Mouse (Mus musculus) hindbrain, embryonic 15.5 days (tissue): Measurements from ENCODE around the gene Neto2. TPM values are rescaled to one million over a fixed set of nuclear protein-coding genes. Genes with fewer than 3 reads are reported as not detected.

ENCODE experiments used
- ATAC-seq: fragments of 200-750 bp; cut with Nextera tagmentation; 2 replicates; pipeline ENCODE4 v1.8.0; 2017; ENCODE audit warnings: low read depth, moderate number of reproducible peaks, moderate TSS enrichment; ENCODE audit not compliant: low FRiP score
- H3K27ac ChIP-seq: fragments of 300-500 bp; sonication (generic); replicated peaks from 2 replicates; pipeline ENCODE4 v1.5.1; 2015; ENCODE audit warnings: mild to moderate bottlenecking, inconsistent platforms
- H3K27me3 ChIP-seq: fragments of 300-500 bp; sonication (generic); 2 replicates; pipeline ENCODE4 v1.6.1; 2015; ENCODE audit warnings: control low read depth, inconsistent platforms
- H3K36me3 ChIP-seq: fragments of 300-500 bp; sonication (generic); 2 replicates; pipeline ENCODE4 v1.6.1; 2015; ENCODE audit warnings: control low read depth, inconsistent platforms
- H3K4me1 ChIP-seq: fragments of 300-500 bp; sonication (generic); replicated peaks from 2 replicates; pipeline ENCODE4 v1.6.1; 2015; ENCODE audit warnings: control low read depth, inconsistent platforms
- H3K4me2 ChIP-seq: fragments of 300-500 bp; sonication (generic); 2 replicates; pipeline ENCODE4 v1.6.1; 2015; ENCODE audit warnings: moderate library complexity, mild to moderate bottlenecking, inconsistent platforms
- H3K4me3 ChIP-seq: fragments of 300-500 bp; sonication (generic); 2 replicates; pipeline ENCODE4 v1.5.1; 2015; ENCODE audit warnings: mild to moderate bottlenecking, inconsistent platforms
- H3K9ac ChIP-seq: fragments of 300-500 bp; sonication (generic); 2 replicates; pipeline ENCODE4 v1.6.1; 2015; ENCODE audit warnings: inconsistent platforms
- H3K9me3 ChIP-seq: fragments of 300-500 bp; sonication (generic); 2 replicates; pipeline ENCODE4 v1.6.1; 2016; ENCODE audit warnings: control low read depth, inconsistent platforms
- WGBS: fragments of 180-500 bp; shearing (Covaris S2); methylation state at CpG from one replicate; pipeline ENCODE4 v1.1.7; 2015; 5-methylcytosine and 5-hydroxymethylcytosine counted together
- microRNA-seq: library from miRNA; unstranded; fragments of <30 nt; microRNA quantifications from one replicate; pipeline ENCODE4, GENCODE M21; 2016
- polyA plus RNA-seq: library from polyadenylated mRNA; unstranded; fragments of >200 nt; fragmentation: Nextera tagmentation; extraction: Ambion mirVana; gene quantifications from 2 replicates; pipeline ENCODE4 v1.2.1, GENCODE M21; 2015

Gene Neto2
- polyA plus RNA-seq, 1 experiment from 2014 or later, result 58.7 TPM

DNA sequence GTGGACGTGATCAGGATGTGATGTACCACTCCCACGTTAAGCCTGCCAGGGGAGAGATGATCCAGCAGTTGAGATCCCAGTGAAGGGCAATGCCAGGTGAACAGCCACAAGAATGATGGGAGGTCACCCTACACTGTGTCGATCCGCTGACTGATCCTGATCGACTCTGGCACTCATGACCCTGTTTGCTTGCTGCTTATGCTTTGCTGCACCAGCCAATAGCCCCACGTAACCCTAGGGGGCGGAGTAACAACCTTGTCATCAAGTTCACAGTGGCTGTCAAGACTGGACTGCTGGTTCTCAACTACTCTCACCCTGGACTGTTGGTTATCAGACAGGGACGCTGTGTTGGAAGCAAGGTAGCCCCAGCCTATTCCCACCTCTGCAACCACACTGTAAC is 99.0 kb downstream of the Neto2 start:
- no peak for ATAC-seq
- no peak overlapping the region for H3K4me3 ChIP-seq
- H3K9ac ChIP-seq, result no peak overlapping the region
- H3K4me2 ChIP-seq, result no peak overlapping the region
- no peaks in the 10 kb centered on the region for H3K4me1 ChIP-seq
- no peak overlapping the region for H3K27ac ChIP-seq
- H3K9me3 ChIP-seq, result no peaks in the 10 kb centered on the region
- WGBS, result 85% methylated on average over 8 of the region's 8 CpGs
- no peaks in the 10 kb centered on the region for H3K36me3 ChIP-seq
- H3K27me3 ChIP-seq, result no peaks in the 10 kb centered on the region

DNA sequence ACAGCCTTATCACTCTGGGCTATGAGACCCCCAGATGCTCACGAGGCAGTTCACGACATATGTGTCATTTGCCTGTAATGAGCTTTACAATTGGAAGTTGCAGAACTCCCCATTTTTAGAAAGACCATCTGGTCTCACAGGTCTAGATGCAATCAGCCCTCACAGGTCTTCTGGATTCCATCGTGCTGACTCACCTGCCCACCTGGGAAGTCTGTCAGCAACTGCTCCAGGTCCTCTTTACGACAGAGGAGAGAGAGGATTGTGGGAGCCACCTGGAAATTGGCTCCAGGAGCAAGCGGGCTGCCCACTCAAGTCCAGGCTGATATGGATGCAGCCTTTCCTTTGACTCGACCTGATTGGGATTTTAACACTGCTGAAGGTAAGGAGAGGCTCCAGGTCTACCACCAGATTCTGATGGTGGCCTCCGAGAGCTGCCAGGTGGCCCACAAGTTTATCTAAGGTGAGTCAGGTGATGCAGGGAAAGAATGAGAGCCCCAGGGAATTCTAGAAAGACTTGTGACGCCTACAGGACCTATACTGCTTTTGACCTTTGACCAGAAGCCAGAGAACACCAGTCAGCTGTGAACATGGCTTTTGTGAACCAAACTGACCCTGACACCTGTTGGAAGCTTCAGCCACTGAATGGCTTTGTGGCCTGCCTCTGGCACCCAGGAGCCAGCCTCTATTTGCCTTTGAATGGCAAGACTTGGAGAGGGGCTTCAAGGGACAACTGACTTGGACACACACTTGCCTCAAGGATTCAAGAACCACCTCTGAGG is 103.1 kb downstream of the Neto2 start:
- no peak for ATAC-seq

DNA sequence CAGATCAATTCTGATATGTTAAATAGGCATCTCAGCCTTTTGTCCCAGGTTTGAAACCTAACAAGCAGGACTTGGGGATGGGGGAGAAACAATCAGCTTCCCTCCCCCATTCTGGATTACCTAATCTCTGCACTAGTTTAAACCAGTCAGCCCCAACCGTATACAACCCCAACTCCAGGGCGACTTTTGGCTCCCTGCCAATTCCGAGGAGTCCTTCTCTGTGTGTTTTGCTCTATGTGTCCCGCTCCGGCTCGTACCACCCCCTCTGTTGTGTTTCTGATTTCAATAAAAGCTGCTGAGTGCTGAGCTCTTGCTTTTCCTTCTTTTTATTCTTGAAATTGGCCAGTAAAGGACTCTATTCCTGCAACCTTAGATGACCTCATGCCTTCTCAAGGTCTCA is 105.3 kb downstream of the Neto2 start:
- WGBS, result 48% methylated on average over 6 of the region's 6 CpGs

More for the DNA sequence above, 103.1 kb downstream of the Neto2 start:
- no peaks in the 10 kb centered on the region for H3K4me1 ChIP-seq
- no peak overlapping the region for H3K27ac ChIP-seq
- no peak overlapping the region for H3K9ac ChIP-seq
- H3K9me3 ChIP-seq, result no peaks in the 10 kb centered on the region
- H3K4me3 ChIP-seq, result no peak overlapping the region
- H3K4me2 ChIP-seq, result no peak overlapping the region
- no peaks in the 10 kb centered on the region for H3K27me3 ChIP-seq
- 70% methylated on average over 8 of the region's 8 CpGs for WGBS
- no peaks in the 10 kb centered on the region for H3K36me3 ChIP-seq

DNA sequence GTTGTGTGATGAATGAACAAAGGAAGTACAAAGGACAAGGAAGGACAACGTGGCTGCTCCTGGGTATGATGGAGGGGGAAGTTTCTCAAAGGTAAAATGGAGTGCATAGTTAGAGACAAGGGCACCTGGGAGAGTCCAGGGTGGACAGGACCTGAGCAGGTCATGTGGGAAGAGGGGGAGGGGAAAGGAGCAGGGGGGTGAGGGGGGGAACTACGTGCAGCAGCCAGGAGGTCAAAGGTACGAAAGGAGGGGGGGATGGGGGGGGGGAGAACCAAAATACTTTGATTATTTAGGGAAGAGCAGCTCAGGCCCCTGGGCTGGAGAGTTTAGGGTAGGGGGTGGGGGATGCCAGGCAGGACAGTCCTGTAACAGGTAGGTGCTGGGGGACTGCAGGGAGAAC is 105.7 kb downstream of the Neto2 start:
- H3K9ac ChIP-seq, result no peak overlapping the region
- no peaks in the 10 kb centered on the region for H3K36me3 ChIP-seq
- no peak for ATAC-seq
- H3K27me3 ChIP-seq, result no peaks in the 10 kb centered on the region
- WGBS, result 35% methylated on average over 3 of the region's 3 CpGs
- no peaks in the 10 kb centered on the region for H3K9me3 ChIP-seq
- H3K27ac ChIP-seq, result no peak overlapping the region
- H3K4me1 ChIP-seq, result no peaks in the 10 kb centered on the region
- H3K4me3 ChIP-seq, result no peak overlapping the region
- no peak overlapping the region for H3K4me2 ChIP-seq

More for the DNA sequence above, 105.3 kb downstream of the Neto2 start:
- no peaks in the 10 kb centered on the region for H3K27me3 ChIP-seq
- H3K4me2 ChIP-seq, result no peak overlapping the region
- no peak for ATAC-seq
- H3K9ac ChIP-seq, result no peak overlapping the region
- H3K36me3 ChIP-seq, result no peaks in the 10 kb centered on the region
- no peak overlapping the region for H3K27ac ChIP-seq
- no peaks in the 10 kb centered on the region for H3K9me3 ChIP-seq
- no peak overlapping the region for H3K4me3 ChIP-seq
- H3K4me1 ChIP-seq, result no peaks in the 10 kb centered on the region

DNA sequence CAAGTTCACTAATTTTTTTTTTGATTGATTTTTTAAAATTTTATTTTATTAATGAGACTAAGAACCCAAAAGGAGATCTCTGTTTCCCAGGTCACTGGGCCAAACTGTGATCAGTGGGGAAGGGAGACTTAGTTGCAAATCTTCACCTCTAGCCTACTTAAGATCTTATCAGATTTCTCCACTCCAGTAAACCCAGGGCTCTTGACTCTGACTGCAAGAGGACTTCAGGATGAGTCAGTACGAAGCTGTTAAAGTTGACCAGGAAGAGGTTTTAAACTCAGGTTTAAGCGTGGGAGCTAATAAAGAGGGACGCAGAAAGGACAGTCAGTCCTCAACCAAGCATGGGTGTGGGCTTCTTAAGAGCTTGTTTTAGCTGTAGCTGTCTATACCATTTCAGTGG is 107.4 kb downstream of the Neto2 start:
- H3K36me3 ChIP-seq, result no peaks in the 10 kb centered on the region
- no peak overlapping the region for H3K27ac ChIP-seq
- no peak overlapping the region for H3K4me3 ChIP-seq
- WGBS, result 94% methylated on average over 3 of the region's 3 CpGs
- H3K4me1 ChIP-seq, result no peaks in the 10 kb centered on the region
- no peak overlapping the region for H3K9ac ChIP-seq
- no peaks in the 10 kb centered on the region for H3K27me3 ChIP-seq
- no peak overlapping the region for H3K4me2 ChIP-seq
- H3K9me3 ChIP-seq, result no peaks in the 10 kb centered on the region
- ATAC-seq, result no peak

DNA sequence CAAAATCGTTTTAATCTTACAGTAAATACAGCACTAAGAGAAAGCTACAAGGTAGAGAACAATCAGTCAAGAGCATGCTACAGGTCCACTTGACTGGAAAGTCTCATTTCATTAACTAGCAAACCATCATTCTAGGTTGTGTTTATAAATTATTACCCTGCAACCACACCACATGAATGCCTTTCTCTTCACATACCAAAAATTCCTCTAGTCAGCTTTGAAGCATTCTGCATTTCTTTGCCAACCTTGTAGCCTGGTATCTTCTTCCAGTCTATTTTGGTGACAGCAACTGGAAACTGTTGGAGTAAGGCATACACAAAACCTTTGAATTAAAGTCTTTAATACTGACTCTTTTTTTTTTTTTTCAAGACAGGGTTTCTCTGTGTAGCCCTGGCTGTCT is 109.2 kb downstream of the Neto2 start:
- 95% methylated on average over 1 of the region's 1 CpGs for WGBS
- H3K27me3 ChIP-seq, result no peaks in the 10 kb centered on the region
- no peak overlapping the region for H3K4me2 ChIP-seq
- H3K36me3 ChIP-seq, result no peaks in the 10 kb centered on the region
- no peaks in the 10 kb centered on the region for H3K9me3 ChIP-seq
- no peak overlapping the region for H3K9ac ChIP-seq
- H3K4me1 ChIP-seq, result no peaks in the 10 kb centered on the region
- ATAC-seq, result no peak
- no peak overlapping the region for H3K27ac ChIP-seq
- no peak overlapping the region for H3K4me3 ChIP-seq

DNA sequence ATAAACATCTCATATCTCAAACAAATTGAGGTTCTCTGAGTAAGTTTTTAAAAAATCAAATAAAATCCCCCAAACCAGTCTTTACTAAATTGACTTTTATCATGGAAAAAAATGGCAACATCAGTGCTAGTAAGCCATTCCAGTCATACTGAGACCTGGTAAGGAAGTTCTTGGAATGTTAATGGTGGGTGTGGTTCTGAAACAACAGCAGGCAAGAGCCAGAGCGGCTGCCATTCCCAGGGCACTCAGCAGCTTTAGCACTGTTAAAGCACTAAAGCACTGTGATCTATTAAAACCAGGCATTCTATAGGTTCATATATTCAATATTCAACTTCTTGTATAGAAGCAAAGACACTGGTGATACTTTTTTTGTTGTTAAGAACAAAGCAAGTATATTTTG is 110.5 kb downstream of the Neto2 start:
- ATAC-seq, result no peak
- WGBS, result 91% methylated on average over 1 of the region's 1 CpGs

DNA sequence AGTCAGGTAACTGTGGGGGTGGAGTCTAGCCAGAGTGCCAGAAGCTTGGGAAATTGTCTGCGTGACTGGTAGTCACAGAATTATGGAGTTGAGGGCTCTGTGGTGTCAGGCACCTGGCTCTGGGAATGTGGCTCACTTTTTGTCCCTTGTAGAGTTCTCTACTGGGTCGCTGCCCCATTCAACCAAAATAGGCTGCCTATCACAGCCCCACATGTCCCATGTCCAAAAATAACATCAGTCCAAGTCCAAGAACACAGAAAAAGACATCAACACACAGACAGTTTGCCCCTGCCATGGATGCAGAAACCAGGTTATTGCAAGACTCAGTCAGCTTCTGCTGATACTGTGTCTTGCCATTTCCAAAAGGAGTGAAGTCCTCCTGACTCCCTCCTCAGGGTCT is 112.1 kb downstream of the Neto2 start:
- WGBS, result 97% methylated on average over 2 of the region's 2 CpGs
- H3K4me2 ChIP-seq, result no peak overlapping the region
- ATAC-seq, result no peak
- H3K4me1 ChIP-seq, result no peaks in the 10 kb centered on the region
- no peak overlapping the region for H3K27ac ChIP-seq
- no peaks in the 10 kb centered on the region for H3K36me3 ChIP-seq
- H3K9ac ChIP-seq, result no peak overlapping the region
- H3K27me3 ChIP-seq, result no peaks in the 10 kb centered on the region
- no peaks in the 10 kb centered on the region for H3K9me3 ChIP-seq
- no peak overlapping the region for H3K4me3 ChIP-seq

More for the DNA sequence above, 110.5 kb downstream of the Neto2 start:
- Histone ChIP-seq H3K4me1 (no peaks in the 10 kb centered on the region), H3K4me3 (no peak overlapping the region), H3K27me3 (no peaks in the 10 kb centered on the region), H3K27ac (no peak overlapping the region), H3K9ac (no peak overlapping the region), H3K36me3 (no peaks in the 10 kb centered on the region), H3K9me3 (no peaks in the 10 kb centered on the region), H3K4me2 (no peak overlapping the region)

Small RNA genes lying within 50 kb of the gene (microRNA-seq; reads per million reads assigned to microRNA genes)
- not detected for gene Mir8109

Other genes with a start within 250 kb of the Neto2 start
- 57.2 and 60.1 TPM in 2 replicates for gene Gpt2, start 208.3 kb downstream of the Neto2 start, polyA plus RNA-seq
- 167 and 168 TPM in 2 replicates for gene Dnaja2, start 145.6 kb downstream of the Neto2 start, polyA plus RNA-seq
- gene Itfg1, start 140.0 kb upstream of the Neto2 start, polyA plus RNA-seq, result 188 and 193 TPM in 2 replicates
- 39.5 and 42.6 TPM in 2 replicates for gene Phkb, start 140.0 kb upstream of the Neto2 start, polyA plus RNA-seq